Mouse (Mus musculus) heart, embryonic 14.5 days (tissue): Measurements from ENCODE around the gene Dync1i1. TPM values are rescaled to one million over a fixed set of nuclear protein-coding genes. Genes with fewer than 3 reads are reported as not detected.

ENCODE experiments used
- ATAC-seq: fragments of 200-750 bp; cut with Nextera tagmentation; 2 replicates; pipeline ENCODE4 v1.8.0; 2017; ENCODE audit warnings: low read depth, moderate TSS enrichment; ENCODE audit not compliant: insufficient number of reproducible peaks, insufficient read depth, low FRiP score
- H3K27ac ChIP-seq, 2 experiments: fragments of 200-500 bp in 1 of 2; fragments of 300-500 bp in 1 of 2; sonication (generic) in 1 of 2; replicated peaks in 1 of 2; 2 replicates each; pipeline ENCODE4 v1.5.1; 2012 to 2014; ENCODE audit warnings: low read depth in 2 of 2, low read length in 2 of 2, control low read depth in 1 of 2, mild to moderate bottlenecking in 1 of 2, mixed read lengths in 1 of 2; ENCODE audit not compliant: control insufficient read depth in 1 of 2, insufficient read depth in 1 of 2
- H3K27me3 ChIP-seq: fragments of 300-500 bp; sonication (generic); 2 replicates; pipeline ENCODE4 v1.6.1; 2014; ENCODE audit warnings: mild to moderate bottlenecking, low read length, control low read depth; ENCODE audit not compliant: control insufficient read depth, insufficient read depth
- H3K36me3 ChIP-seq: fragments of 300-500 bp; sonication (generic); 2 replicates; pipeline ENCODE4 v1.6.1; 2014; ENCODE audit warnings: mild to moderate bottlenecking, control low read depth, low read length, mixed read lengths; ENCODE audit not compliant: control insufficient read depth, insufficient read depth
- H3K4me1 ChIP-seq, 2 experiments: fragments of 200-500 bp in 1 of 2; fragments of 300-500 bp in 1 of 2; sonication (generic) in 1 of 2; 2 replicates each; pipeline ENCODE4 v1.6.1; 2012 to 2014; ENCODE audit warnings: low read length in 2 of 2, control low read depth in 1 of 2, mixed read lengths in 1 of 2; ENCODE audit not compliant: control insufficient read depth in 2 of 2, insufficient read depth in 2 of 2
- H3K4me2 ChIP-seq: fragments of 300-500 bp; sonication (generic); 2 replicates; pipeline ENCODE4 v1.6.1; 2014; ENCODE audit warnings: mild to moderate bottlenecking, low read length
- H3K4me3 ChIP-seq, 2 experiments: fragments of 200-500 bp in 1 of 2; fragments of 300-500 bp in 1 of 2; sonication (generic) in 1 of 2; 2 replicates each; pipeline ENCODE4 v1.5.1; 2012 to 2014; ENCODE audit warnings: low read length in 2 of 2, mild to moderate bottlenecking in 2 of 2, control low read depth in 1 of 2, low read depth in 1 of 2, moderate library complexity in 1 of 2; ENCODE audit not compliant: control insufficient read depth in 1 of 2, insufficient read depth in 1 of 2
- H3K9ac ChIP-seq: fragments of 300-500 bp; sonication (generic); 2 replicates; pipeline ENCODE4 v1.6.1; 2014; ENCODE audit warnings: mild to moderate bottlenecking, low read length
- H3K9me3 ChIP-seq: fragments of 300-500 bp; sonication (generic); 2 replicates; pipeline ENCODE4 v1.6.1; 2016; ENCODE audit warnings: low read length, control low read depth; ENCODE audit not compliant: control insufficient read depth
- WGBS: fragments of 180-500 bp; shearing (Covaris S2); extraction: QIAGEN DNeasy Blood & Tissue Kit; methylation state at CpG from one replicate; pipeline ENCODE4 v1.1.7; 2014; 5-methylcytosine and 5-hydroxymethylcytosine counted together
- polyA plus RNA-seq: library from polyadenylated mRNA; unstranded; fragments of >200 nt; fragmentation: Nextera tagmentation; extraction: Ambion mirVana; gene quantifications from 2 replicates; pipeline ENCODE4 v1.2.1, GENCODE M21; 2014

Dync1i1 gene
- polyA plus RNA-seq, 1 experiment from 2014 or later = 3.3 TPM

GRCm38 (mm10) chr6:5802124-5802839 lies 76.8 kb downstream of the Dync1i1 start:
- H3K4me2 ChIP-seq = no peak overlapping the region
- ATAC-seq = no peak
- H3K4me3 ChIP-seq = no peak overlapping the region
- H3K9ac ChIP-seq = no peak overlapping the region
- H3K27ac ChIP-seq = no peak overlapping the region
- H3K4me1 ChIP-seq = peaks cover 2 to 8% of the 10 kb centered on the region in 2 experiments; a peak in 3 of 4 replicates
- H3K27me3 ChIP-seq = no peaks in the 10 kb centered on the region
- H3K9me3 ChIP-seq = no peaks in the 10 kb centered on the region
- no peaks in the 10 kb centered on the region for H3K36me3 ChIP-seq
- 46% methylated on average over 6 of the region's 6 CpGs for WGBS

DNA sequence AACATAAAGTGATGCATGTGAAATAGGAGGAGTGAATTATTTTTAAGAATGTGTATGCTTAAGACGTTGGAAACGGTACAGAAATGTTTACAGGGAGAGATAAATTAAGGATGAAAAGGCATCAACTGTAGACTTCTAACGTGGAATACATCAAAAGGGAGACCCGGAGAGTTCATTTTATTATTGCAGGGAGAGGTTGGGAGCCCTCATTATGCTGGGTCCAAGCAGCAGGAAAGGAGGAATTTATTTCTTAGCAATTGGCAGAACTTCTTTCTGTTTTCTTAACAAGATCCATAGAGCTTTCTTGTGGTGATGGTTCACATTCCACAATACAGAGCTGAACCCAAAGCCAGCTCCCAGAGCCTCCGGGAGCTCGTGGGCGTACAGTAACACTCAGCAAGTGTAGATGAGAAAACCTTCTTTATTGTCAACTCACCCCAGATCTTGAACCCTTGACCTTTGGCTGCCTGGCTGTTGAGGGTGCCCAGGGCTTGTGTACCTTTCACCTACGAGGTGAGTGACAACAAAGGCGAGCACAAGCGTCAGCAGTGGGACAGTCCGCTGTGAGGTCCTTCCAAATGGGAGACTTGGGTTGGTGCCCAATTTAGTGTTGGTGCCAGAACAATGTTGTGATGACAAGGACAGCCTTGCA lies 77.5 kb downstream of the Dync1i1 start:
- peaks cover 5 to 13% of the 10 kb centered on the region in 2 experiments; a peak in 3 of 4 replicates for H3K4me1 ChIP-seq
- ATAC-seq = no peak
- WGBS = 55% methylated on average over 11 of the region's 11 CpGs

GRCm38 (mm10) chr6:5808008-5808421 lies 82.6 kb downstream of the Dync1i1 start:
- Histone ChIP-seq H3K9me3 (no peaks in the 10 kb centered on the region), H3K9ac (no peak overlapping the region), H3K4me2 (peak overlapping the region; percentile 23), H3K27ac (no peak overlapping the region), H3K4me3 (no peak overlapping the region), H3K36me3 (no peaks in the 10 kb centered on the region), H3K4me1 (peaks cover 4 to 15% of the 10 kb centered on the region in 2 experiments; a peak in 3 of 4 replicates), H3K27me3 (no peaks in the 10 kb centered on the region)
- 27% methylated on average over 3 of the region's 3 CpGs for WGBS
- ATAC-seq = no peak

More for the DNA sequence above, 77.5 kb downstream of the Dync1i1 start:
- H3K4me2 ChIP-seq = no peak overlapping the region; the same call in 1 of the 2 replicates
- no peaks in the 10 kb centered on the region for H3K27me3 ChIP-seq
- no peaks in the 10 kb centered on the region for H3K36me3 ChIP-seq
- no peaks in the 10 kb centered on the region for H3K9me3 ChIP-seq
- H3K27ac ChIP-seq = peak overlapping the region in 1 of 2 experiments; percentile 6; a peak in 1 of 4 replicates
- no peak overlapping the region; the same call in 1 of the 2 replicates for H3K9ac ChIP-seq
- no peak overlapping the region for H3K4me3 ChIP-seq

DNA sequence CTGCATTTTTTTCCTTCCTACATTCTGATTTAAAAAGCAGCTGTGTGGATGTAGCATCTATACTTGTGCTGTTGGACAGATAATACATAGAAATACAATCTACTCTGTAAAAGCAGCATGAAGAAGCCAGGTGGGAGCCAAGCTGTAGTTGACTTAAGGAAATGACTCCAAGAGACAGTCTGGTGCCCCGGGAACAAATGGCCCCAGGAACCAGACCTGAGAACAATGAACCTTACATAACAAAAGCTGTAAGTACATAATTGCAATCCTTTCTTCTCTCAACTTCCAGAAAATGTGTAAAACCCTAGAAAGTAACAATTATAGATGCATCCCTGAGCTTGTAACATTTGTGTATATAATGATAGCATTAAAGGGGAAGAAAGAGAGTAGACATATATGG lies 86.6 kb downstream of the Dync1i1 start:
- Histone ChIP-seq H3K27ac (no peak overlapping the region), H3K36me3 (no peaks in the 10 kb centered on the region), H3K27me3 (no peaks in the 10 kb centered on the region), H3K4me2 (no peak overlapping the region), H3K9me3 (no peaks in the 10 kb centered on the region), H3K4me3 (no peak overlapping the region), H3K9ac (no peak overlapping the region), H3K4me1 (peaks cover 2 to 9% of the 10 kb centered on the region in 2 experiments; a peak in 2 of 4 replicates)
- ATAC-seq = no peak
- WGBS = 63% methylated on average over 1 of the region's 1 CpGs

DNA sequence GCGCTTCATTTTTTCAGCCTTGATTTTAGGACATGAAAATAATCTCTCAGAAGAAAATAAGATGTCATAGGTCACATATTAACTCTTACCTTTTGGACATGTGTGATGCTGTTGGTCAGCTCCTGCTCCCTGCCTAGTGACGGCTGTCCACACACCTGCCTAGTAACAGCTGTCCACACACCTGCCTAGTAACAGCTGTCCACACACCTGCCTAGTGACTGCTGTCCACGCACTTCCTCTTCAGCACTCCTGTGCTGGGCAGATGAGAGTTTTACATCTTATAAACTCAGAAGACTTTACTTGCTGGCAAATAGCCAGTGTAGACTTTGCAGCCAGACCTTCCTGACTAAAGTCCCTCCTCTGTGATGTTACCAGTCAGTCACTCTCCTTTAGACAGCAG lies 94.2 kb downstream of the Dync1i1 start:
- Histone ChIP-seq H3K4me1 (no peaks in the 10 kb centered on the region), H3K9ac (no peak overlapping the region), H3K27me3 (no peaks in the 10 kb centered on the region), H3K27ac (no peak overlapping the region), H3K4me3 (no peak overlapping the region), H3K36me3 (no peaks in the 10 kb centered on the region), H3K9me3 (no peaks in the 10 kb centered on the region), H3K4me2 (no peak overlapping the region)
- no peak for ATAC-seq
- 76% methylated on average over 3 of the region's 3 CpGs for WGBS

DNA sequence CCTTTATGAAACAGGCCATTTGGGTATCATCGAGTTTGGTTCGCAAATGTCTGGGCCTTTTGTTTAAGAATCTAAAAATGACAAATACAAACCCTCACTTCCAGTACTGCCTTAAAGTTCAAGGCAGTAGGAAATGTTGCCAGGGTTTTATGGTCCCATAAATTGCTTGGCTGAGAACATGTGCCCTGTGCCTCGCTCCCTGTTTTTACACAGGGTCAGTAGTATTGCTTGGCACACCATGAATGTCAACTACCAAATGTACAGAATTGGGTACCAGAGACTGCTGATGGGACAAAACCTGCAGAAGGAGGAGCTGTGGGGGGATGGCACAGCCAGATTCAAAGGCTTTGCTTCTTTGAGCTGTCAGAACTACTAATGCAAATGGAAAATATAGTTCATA lies 100.0 kb downstream of the Dync1i1 start:
- ATAC-seq = no peak
- Histone ChIP-seq H3K9ac (no peak overlapping the region), H3K27ac (no peak overlapping the region), H3K4me2 (no peak overlapping the region), H3K36me3 (no peaks in the 10 kb centered on the region), H3K27me3 (no peaks in the 10 kb centered on the region), H3K4me1 (no peaks in the 10 kb centered on the region), H3K4me3 (no peak overlapping the region), H3K9me3 (no peaks in the 10 kb centered on the region)
- 88% methylated on average over 3 of the region's 3 CpGs for WGBS

DNA sequence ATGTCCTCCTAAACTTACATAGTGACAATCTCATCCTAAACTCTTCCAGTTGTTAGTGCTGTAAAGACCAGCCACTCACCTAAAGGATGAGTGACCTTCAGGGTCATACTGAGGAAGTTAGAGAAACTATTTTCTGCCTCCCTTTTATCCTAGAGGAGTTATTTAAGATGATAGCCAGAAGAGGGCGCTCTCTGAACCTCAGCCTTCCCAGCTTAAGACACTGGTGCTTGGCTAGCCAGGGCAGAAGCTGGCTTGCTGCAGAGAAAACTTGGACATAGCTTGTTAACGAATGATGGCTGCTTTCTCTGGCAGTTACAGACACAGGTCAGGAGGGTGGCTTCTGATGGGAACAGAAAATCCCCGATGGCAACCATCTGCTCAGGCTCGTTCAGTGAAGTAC lies 101.6 kb downstream of the Dync1i1 start:
- WGBS = 58% methylated on average over 4 of the region's 4 CpGs
- Histone ChIP-seq H3K9me3 (no peaks in the 10 kb centered on the region), H3K9ac (no peak overlapping the region), H3K4me3 (no peak overlapping the region), H3K4me2 (no peak overlapping the region), H3K27ac (no peak overlapping the region), H3K4me1 (no peaks in the 10 kb centered on the region), H3K36me3 (no peaks in the 10 kb centered on the region), H3K27me3 (no peaks in the 10 kb centered on the region)
- ATAC-seq = no peak
